Mouse (Mus musculus) gastrocnemius, adult 18-20 months (tissue): ENCODE data around the gene Padi4. TPM values are rescaled to one million over a fixed set of nuclear protein-coding genes. Genes with fewer than 3 reads are reported as not detected.

Experiments used
- DNase-seq: peaks from one replicate; pipeline ENCODE4 v3.0.0; 2021; ENCODE audit warnings: low spot score
- total RNA-seq, 2 experiments: library from RNA; stranded (reverse); gene quantifications; 2 replicates each; pipeline ENCODE4 v1.2.3; 2021

The Padi4 gene
- total RNA-seq, 2 experiments from 2014 or later, result 0.09 TPM; not detected in 1

DNA sequence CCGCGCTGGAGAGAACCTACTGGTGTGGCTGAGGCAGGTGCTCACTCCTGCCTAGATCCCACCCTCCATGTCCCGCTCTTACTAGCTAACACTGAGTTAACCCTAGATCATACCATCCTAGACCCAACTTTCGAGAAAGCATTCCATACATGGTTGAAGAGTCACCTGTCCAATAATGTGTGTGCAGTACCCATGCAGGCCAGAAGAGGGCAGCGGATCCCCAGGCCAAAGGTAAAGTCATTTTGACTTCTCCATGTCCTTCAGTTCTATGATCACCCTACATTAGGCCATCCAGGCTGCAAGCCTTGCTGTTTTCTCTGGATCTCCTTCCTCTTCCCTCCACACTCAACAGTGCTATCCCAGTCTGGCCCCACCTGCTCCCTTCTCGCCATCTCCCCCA is 14.9 kb upstream of the Padi4 start:
- DNase-seq, result peak; percentile 71

DNA sequence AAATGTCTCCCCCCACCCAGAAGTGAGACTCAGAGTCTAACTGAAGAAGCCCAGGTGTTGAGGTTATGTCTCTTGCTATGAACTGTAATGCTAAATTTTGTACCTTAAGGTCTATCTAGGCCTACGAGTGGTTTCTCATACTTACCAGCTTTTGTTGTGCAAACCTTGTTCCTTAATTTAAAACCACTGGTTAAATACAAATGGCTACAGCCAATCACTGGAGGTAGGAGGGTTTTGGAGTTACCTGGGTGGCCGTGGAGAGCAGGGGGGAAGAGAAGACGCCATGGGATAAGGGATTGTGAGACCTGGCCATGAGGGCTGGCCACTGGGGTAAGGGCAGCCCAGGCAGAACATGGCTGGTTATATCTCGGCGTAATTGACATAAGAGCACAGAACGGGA is 14.2 kb upstream of the Padi4 start:
- no peak for DNase-seq

GRCm38 (mm10) chr4:140787414-140787813 is 13.4 kb upstream of the Padi4 start:
- DNase-seq, result no peak

GRCm38 (mm10) chr4:140785217-140785616 is 11.2 kb upstream of the Padi4 start:
- no peak for DNase-seq

DNA sequence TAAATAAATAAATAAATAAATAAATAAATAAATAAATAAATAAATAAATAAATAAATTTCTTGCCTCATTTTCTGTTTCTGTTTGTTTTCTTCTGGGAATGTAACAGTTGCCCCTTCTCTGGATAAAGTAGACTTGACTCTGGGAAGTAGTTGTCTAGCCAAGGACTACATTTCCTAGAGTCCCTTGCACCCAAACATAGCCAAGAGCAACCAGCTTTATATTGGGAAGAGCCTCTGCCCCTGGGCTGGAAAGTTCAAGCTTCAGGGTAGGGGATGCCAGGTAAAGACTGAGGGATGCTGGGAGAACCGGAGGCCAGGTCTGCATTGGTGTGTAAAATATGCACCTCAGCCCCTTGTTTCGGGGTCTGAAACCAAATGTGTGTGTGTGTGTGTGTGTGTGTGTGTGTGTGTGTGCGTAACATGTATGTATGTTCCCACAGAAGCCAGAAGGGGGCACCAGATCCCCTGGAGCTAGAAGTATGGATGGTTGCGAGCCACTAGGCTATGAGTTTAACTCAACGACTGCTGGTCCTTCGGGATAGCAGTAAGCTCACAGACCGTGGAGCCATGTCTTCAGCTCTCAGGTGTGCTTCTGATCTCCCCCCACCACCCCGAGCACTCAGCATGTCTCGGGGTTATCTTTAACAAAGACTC is 10.4 kb upstream of the Padi4 start:
- no peak for DNase-seq

- DNase-seq, result no peak
Observed at GRCm38 (mm10) chr4:140782821-140783220, 8.8 kb upstream of the Padi4 start.

DNA sequence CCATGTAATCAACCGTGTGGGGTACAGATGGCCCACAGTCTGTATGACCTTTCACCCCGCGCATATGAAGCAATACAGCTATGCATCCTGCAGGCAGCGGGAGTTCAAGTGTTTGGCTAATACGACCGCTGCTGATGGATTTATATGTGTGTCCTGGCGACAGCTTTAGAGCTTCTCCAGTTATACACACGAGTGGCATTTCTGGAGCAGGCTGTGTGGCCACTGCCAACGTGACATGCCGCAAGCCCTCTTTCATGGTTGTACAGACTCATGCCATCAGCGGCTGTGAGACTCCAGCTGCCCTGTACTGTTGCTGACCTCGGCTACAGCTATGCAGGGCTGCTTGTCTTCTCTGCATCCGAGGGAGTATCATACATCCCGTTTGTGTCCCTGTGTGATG is 6.5 kb upstream of the Padi4 start:
- peak; percentile 36 for DNase-seq

DNA sequence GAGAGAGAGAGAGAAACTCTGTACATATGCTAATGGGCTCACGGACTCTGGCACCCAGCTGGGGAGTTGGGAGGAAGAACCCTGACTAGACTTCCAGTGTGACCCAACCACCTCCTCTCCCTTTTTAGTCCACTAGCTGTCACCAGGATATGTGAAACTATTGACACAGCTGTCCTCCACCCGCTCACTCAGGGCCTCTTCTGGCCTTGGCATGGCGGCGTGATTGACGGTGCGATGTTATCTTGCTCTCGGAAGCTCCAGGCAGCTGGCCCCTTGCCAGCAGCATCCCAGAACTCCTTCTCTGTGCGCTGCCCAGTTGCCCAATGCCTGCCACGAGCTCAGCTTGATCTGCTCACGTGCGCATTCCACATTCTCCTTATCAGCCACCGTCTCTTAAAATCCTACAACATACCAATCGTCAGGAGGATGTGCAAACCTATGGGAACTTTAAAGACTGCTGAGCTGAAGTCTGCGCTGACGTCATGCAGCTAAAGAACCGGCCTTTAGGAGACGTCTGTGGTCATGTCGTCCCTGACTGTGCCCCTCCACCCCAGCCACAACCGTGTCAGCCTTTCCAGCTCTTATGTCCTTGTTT is 5.9 kb upstream of the Padi4 start:
- peak; percentile 29 for DNase-seq

- no peak for DNase-seq
Observed at GRCm38 (mm10) chr4:140776623-140777022, 2.6 kb upstream of the Padi4 start.

DNA sequence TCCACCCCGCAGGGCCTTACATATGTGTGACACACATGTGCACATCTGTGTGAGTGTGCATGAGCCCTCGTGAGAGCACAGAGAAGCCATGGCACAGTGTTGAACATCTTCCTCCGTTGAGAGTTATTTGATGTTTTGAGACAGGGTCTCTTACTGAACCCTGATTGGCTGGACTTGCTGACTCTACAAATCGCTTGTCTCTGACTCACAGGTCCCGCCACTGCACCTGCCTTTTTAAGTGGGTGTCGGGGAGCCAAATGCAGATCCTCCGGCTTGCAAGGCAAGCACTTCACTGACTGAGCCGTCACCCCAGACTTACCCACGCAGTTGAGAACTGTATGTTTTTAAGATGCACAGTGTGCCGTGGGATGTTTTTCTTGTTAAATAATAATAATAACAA is 1.8 kb upstream of the Padi4 start:
- no peak for DNase-seq

- no peak for DNase-seq
Observed at GRCm38 (mm10) chr4:140774893-140775292, 857 bp upstream of the Padi4 start.

DNA sequence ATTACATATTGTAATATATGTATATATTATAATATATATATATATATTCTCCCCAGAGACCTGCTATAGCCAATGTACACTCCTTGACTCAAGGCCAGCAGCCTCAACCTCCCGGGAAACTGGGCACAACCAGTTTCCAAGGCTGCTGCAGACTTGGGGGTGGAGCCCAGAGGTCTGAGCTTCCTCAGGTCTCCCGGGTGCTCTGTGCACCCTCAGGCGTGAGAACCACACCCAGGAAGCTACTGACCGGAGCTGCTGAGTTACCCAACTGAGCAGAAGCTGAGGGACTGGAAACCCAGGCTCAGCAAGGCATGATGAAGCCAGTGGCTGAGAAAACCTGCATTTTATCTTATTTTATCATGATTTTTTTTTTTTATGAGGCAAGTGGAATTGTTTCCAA is 2.9 kb downstream of the Padi4 start:
- DNase-seq, result no peak

- DNase-seq, result peak; percentile 55
Observed at GRCm38 (mm10) chr4:140770433-140770832, 3.6 kb downstream of the Padi4 start.

- no peak for DNase-seq
Observed at GRCm38 (mm10) chr4:140768973-140769372, 5.1 kb downstream of the Padi4 start.

- no peak for DNase-seq
Observed at GRCm38 (mm10) chr4:140765936-140766335, 8.1 kb downstream of the Padi4 start.

DNA sequence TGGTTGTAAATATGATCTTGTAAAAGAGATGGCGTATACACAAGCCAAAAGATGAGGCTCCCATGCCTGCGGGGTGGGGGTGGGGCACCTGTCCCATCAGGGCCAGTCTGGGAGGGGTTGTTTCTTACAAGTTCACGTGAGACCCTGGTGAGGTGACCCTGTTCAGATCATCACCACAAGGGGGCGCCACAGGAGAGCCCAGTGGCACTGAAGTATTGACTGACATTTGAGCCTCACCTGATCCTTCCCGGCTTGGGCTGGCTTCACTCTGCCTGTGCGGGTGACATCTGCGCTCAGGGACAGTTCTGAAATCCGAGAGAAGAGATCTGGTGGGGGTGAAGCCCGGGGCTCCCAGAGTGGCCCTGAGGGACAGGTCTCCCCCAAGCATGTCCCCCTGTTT is 10.9 kb downstream of the Padi4 start:
- DNase-seq, result peak; percentile 80

GRCm38 (mm10) chr4:140761601-140762000 is 12.4 kb downstream of the Padi4 start:
- no peak for DNase-seq

GRCm38 (mm10) chr4:140755811-140756210 is 18.2 kb downstream of the Padi4 start:
- DNase-seq, result no peak

DNA sequence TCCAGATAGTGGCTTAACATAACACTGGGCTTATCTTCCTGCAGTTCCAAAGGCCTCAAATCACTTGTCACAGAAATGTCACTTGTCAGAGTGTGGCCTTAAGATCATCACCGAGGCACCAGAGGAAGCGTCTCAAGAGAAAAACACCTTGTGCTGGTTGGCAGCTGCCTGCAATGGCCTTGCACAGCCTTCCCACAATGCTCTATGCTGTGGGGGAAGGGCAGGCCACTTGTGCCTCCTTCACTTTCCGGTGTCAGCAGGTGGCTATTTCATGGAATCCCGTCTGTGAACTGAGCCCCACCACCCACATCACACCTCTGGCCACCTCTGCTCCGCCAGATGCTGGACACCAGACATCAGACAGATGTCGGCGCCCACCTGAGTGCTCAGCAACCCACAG is 20.7 kb downstream of the Padi4 start:
- DNase-seq, result no peak

GRCm38 (mm10) chr4:140750328-140750727 is 23.7 kb downstream of the Padi4 start:
- peak; percentile 24 for DNase-seq

- no peak for DNase-seq
Observed at GRCm38 (mm10) chr4:140747978-140748377, 26.1 kb downstream of the Padi4 start.

GRCm38 (mm10) chr4:140744654-140745053 is 29.4 kb downstream of the Padi4 start:
- DNase-seq, result peak; percentile 44

- no peak for DNase-seq
Observed at GRCm38 (mm10) chr4:140743086-140743485, 30.9 kb downstream of the Padi4 start.

DNA sequence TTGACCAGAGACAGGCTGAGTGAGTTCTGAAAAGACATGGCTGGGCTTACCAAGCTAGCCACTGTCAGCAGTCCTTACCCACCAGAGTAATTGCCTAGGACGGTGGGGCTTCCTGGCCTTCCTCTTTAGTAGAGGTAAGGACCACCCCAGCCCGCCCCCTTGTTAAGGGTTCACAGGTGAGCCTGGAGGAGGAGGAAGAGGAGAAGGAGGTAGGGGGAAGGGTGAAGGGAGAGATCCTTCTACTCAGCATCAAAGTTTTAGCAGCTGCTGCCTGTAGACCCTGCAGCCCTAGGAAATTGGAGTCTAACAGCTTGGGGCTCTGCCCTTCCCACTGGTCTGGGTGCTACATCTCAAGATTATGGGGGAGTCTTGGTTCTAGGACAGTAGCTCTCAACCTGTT is 31.5 kb downstream of the Padi4 start, which contains the start of gene Padi6:
Padi6 (minus strand) TSS at position 101 of the 400 bp plus-strand sequence.
- no peak for DNase-seq
